Mouse (Mus musculus) heart, postnatal 0 days (tissue): ENCODE measurements around the gene Rnf5. TPM values are rescaled to one million over a fixed set of nuclear protein-coding genes. Genes with fewer than 3 reads are reported as not detected.

ENCODE experiments used
- ATAC-seq: fragments of 200-750 bp; cut with Nextera tagmentation; 2 replicates; pipeline ENCODE4 v1.8.0; 2017; ENCODE audit warnings: low read depth, moderate number of reproducible peaks, moderate library complexity; ENCODE audit not compliant: insufficient read depth
- DNase-seq: peaks from one replicate; pipeline ENCODE4 v3.0.0-alpha.2; 2016; ENCODE audit warnings: low spot score
- H3K27ac ChIP-seq: fragments of 300-500 bp; sonication (generic); 2 replicates; pipeline ENCODE4 v1.5.1; 2014; ENCODE audit warnings: low read depth, mild to moderate bottlenecking
- H3K27me3 ChIP-seq: fragments of 300-500 bp; sonication (generic); 2 replicates; pipeline ENCODE4 v1.6.1; 2014; ENCODE audit warnings: low read length, mixed read lengths; ENCODE audit not compliant: control insufficient read depth, insufficient read depth
- H3K36me3 ChIP-seq: fragments of 300-500 bp; sonication (generic); replicated peaks from 2 replicates; pipeline ENCODE4 v1.6.1; 2014; ENCODE audit warnings: low read length, mixed read lengths; ENCODE audit not compliant: control insufficient read depth, insufficient read depth
- H3K4me1 ChIP-seq: fragments of 300-500 bp; sonication (generic); 2 replicates; pipeline ENCODE4 v1.6.1; 2014; ENCODE audit warnings: antibody characterized with exemption; ENCODE audit not compliant: control insufficient read depth, insufficient read depth
- H3K4me2 ChIP-seq: fragments of 300-500 bp; sonication (generic); 2 replicates; pipeline ENCODE4 v1.6.1; 2014; ENCODE audit warnings: low read depth, mild to moderate bottlenecking, low read length, moderate library complexity
- H3K4me3 ChIP-seq: fragments of 300-500 bp; sonication (generic); 2 replicates; pipeline ENCODE4 v1.5.1; 2014; ENCODE audit warnings: low read depth, low read length
- H3K9ac ChIP-seq: fragments of 300-500 bp; sonication (generic); replicated peaks from 2 replicates; pipeline ENCODE4 v1.6.1; 2014; ENCODE audit warnings: low read depth, low read length, mixed read lengths
- H3K9me3 ChIP-seq: fragments of 300-500 bp; sonication (generic); replicated peaks from 2 replicates; pipeline ENCODE4 v1.6.1; 2016; ENCODE audit warnings: low read length; ENCODE audit not compliant: control insufficient read depth
- CTCF ChIP-seq: IDR thresholded peaks from 2 replicates; pipeline ENCODE4 v1.5.1; 2016; ENCODE audit warnings: antibody characterized with exemption, control low read depth, low read depth
- EP300 ChIP-seq: IDR thresholded peaks from 2 replicates; pipeline ENCODE4 v1.6.1; 2016; ENCODE audit warnings: antibody characterized with exemption, low read depth
- WGBS: fragments of 180-500 bp; shearing (Covaris S2); extraction: QIAGEN DNeasy Blood & Tissue Kit; methylation state at CpG from one replicate; pipeline ENCODE4 v1.1.7; 2014; 5-methylcytosine and 5-hydroxymethylcytosine counted together
- polyA plus RNA-seq: library from polyadenylated mRNA; unstranded; fragments of >200 nt; fragmentation: Nextera tagmentation; extraction: Ambion mirVana; gene quantifications from 2 replicates; pipeline ENCODE4 v1.2.1, GENCODE M21; 2015
- total RNA-seq: library from RNA; depleted of rRNA; stranded (reverse); fragments of >200 nt; gene quantifications from 2 replicates; pipeline ENCODE4 v1.2.3, GENCODE M21; 2014; ENCODE audit warnings: low replicate concordance

Rnf5 gene
- total and polyA plus RNA-seq, 2 experiments from 2014 or later, result 42.5 to 79.9 TPM

DNA sequence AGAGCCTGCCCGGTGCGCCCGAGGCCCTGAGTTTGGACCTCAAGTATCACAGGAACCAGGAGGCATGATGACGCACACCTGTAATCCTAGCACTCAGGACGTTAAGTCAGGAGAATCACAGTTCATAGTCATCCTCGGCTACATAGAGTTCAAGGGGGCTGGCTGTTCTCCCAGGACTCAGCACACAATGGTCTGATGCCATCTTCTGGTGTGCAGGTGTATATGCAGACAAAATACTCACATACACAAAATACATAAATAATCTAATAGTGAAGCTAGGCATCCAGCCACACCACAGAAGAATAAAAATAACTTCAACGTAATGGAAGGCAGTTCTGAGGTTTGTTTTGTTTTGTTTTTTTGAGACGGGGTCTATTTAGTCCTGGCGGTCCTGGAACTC lies 19.7 kb upstream of the Rnf5 start:
- no peak overlapping the region for H3K9ac ChIP-seq
- 82% methylated on average over 9 of the region's 9 CpGs for WGBS
- peaks cover 51% of the 10 kb centered on the region for H3K36me3 ChIP-seq
- DNase-seq (no peak), ATAC-seq (no peak)
- H3K4me2 ChIP-seq, result no peak overlapping the region
- H3K27ac ChIP-seq, result no peak overlapping the region
- H3K9me3 ChIP-seq, result no peaks in the 10 kb centered on the region
- peaks cover 6% of the 10 kb centered on the region; the same call in 1 of the 2 replicates for H3K4me1 ChIP-seq
- H3K4me3 ChIP-seq, result no peak overlapping the region
- TF ChIP-seq CTCF (peak; percentile 3; the same call in 1 of the 2 replicates), EP300 (no peak)
- H3K27me3 ChIP-seq, result no peaks in the 10 kb centered on the region

DNA sequence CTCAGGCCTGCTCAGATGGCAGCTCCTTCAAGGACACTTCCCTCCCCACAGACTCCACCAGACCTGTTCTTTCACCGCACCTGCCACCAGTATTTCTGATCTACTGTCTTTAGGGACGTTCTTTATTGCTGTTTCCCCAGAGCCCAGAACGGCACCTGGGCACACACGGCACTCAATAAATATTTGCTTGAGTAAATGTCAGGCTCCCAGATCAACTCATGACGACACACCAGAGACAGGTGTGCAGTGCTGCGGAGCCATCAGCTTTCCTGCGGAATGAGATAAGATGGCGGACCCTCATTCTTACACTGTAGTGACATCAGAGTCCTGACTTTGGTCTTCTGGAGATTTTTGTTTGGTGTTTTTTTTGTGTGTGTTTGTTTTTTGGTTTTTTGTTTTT lies 17.5 kb upstream of the Rnf5 start:
- Histone ChIP-seq H3K9me3 (no peaks in the 10 kb centered on the region), H3K4me1 (no peaks in the 10 kb centered on the region), H3K4me3 (no peak overlapping the region), H3K4me2 (no peak overlapping the region), H3K27me3 (no peaks in the 10 kb centered on the region), H3K36me3 (peaks cover 55% of the 10 kb centered on the region), H3K9ac (no peak overlapping the region), H3K27ac (no peak overlapping the region)
- WGBS, result 91% methylated on average over 8 of the region's 8 CpGs
- no peak for DNase-seq
- TF ChIP-seq CTCF, result no peak
- no peak for TF ChIP-seq EP300
- ATAC-seq, result no peak

DNA sequence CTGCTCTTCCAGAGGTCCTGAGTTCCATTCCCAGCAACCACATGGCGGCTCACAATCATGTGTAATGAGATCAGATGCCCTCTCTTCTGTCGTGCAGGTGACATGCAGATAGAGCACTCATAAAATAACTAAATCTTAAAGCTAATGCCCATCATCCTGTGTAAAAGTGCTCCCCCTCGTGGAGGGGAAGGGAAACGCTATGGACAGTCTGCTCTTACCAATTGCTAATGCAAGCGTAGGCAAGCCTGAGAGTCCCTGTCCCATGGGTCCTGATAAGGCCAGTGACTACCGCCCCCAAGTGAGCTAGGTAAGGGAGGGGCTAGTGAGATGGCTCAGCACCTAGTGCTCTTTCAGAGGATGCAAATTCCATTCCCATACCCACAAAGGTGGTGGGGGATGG lies 15.5 kb upstream of the Rnf5 start:
- Histone ChIP-seq H3K36me3 (peaks cover 58% of the 10 kb centered on the region), H3K27me3 (no peaks in the 10 kb centered on the region), H3K27ac (no peak overlapping the region), H3K9me3 (no peaks in the 10 kb centered on the region), H3K4me3 (no peak overlapping the region), H3K9ac (no peak overlapping the region), H3K4me1 (no peaks in the 10 kb centered on the region), H3K4me2 (no peak overlapping the region)
- TF ChIP-seq CTCF (peak; percentile 81), EP300 (no peak)
- WGBS, result 20% methylated on average over 6 of the region's 6 CpGs
- no peak for DNase-seq
- ATAC-seq, result 0 out of 2 replicates have a peak, but pooled peaks have one; percentile 24

DNA sequence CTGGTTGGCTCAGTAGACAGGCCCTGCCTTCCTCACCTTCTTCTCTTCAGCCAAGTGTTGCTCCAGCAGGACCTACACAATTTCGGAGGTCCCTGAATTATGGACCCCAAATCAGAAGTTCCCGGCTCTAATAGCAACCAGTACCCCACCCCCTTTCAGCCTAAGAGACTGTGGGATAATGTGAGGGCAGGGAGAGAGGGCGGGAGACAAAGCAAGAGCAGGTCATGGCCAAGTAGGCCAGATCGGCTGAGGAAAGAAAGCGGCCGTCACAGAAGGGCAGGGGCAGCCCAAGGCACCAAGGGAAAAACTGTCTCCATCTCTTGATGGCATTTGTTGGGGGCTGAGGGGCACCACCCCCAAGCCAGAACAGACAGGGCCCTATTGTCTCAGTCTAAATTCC lies 12.4 kb upstream of the Rnf5 start, which contains the start of gene Egfl8:
Gene Egfl8 (minus strand): TSS at position 101 of the 400 bp plus-strand sequence.
- Histone ChIP-seq H3K9me3 (no peaks in the 10 kb centered on the region), H3K27ac (no peak within 1 kb of the TSS), H3K4me1 (no peaks in the 10 kb centered on the region), H3K27me3 (no peaks in the 10 kb centered on the region), H3K9ac (no peak within 1 kb of the TSS), H3K36me3 (peaks cover 58% of the 10 kb centered on the region), H3K4me2 (no peak within 1 kb of the TSS), H3K4me3 (no peak within 1 kb of the TSS)
- ATAC-seq (no peak), DNase-seq (no peak)
- 74% methylated on average over 6 of the region's 6 CpGs for WGBS
- no peak for TF ChIP-seq CTCF
- TF ChIP-seq EP300, result no peak

DNA sequence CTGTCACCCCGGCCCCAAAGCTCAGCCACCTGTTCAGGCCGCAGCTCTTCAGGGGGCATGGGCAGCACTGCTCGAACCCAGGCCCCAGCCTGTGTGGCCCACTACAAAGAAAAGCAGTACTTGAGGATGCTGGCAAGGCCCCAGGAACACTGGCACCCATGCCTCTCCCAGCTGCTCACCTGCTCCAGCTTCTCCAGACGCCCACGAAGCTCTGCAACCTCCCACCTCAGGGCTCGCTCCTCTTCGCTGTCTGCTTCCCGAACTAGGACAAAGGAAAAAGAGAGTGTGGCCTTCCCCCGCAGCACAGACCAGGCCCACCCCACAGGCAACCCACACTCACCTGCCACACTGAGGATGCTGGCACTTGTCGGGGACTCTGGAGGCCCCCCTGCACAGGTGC lies 10.3 kb upstream of the Rnf5 start:
- H3K9me3 ChIP-seq, result no peaks in the 10 kb centered on the region
- no peak overlapping the region for H3K4me2 ChIP-seq
- H3K9ac ChIP-seq, result no peak overlapping the region
- TF ChIP-seq EP300 (no peak), CTCF (no peak)
- no peak overlapping the region for H3K4me3 ChIP-seq
- H3K36me3 ChIP-seq, result peaks cover 55% of the 10 kb centered on the region
- H3K27me3 ChIP-seq, result no peaks in the 10 kb centered on the region
- DNase-seq (no peak), ATAC-seq (no peak)
- H3K4me1 ChIP-seq, result no peaks in the 10 kb centered on the region; the same call in 1 of the 2 replicates
- no peak overlapping the region for H3K27ac ChIP-seq
- 81% methylated on average over 10 of the region's 10 CpGs for WGBS

DNA sequence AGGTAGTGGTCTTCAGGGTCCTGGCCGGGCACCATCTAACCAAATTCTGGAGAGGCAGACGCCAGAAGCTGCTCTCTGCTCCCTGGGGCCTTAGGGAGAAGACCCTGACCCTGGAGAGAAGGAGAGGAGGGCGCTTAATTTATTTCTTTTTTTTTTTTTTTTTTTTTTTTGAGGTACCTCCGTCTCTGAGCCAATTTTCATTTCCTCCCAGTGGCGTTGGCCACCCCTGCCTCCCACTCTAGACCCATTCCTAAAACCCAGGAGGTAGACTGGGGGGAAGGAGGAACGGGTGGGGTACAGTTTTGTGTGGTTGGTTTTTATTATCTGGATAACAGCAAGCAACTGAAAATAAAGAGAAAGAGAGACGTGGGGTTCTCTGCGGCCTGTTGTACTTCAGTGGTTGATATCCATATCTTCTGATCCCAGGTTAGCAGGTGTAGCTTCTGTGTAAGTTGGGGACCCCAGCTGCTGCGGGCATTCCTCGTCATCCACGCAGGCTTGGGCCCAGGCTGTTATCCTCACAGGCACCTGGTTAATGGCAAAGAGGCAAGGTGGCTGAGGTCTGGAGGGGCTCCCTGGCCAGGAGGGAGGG lies 9.7 kb upstream of the Rnf5 start:
- no peak for TF ChIP-seq EP300
- no peak for TF ChIP-seq CTCF
- peaks cover 55% of the 10 kb centered on the region for H3K36me3 ChIP-seq

More for the DNA sequence above, 9.7 kb upstream of the Rnf5 start:
- no peak overlapping the region for H3K9ac ChIP-seq
- no peaks in the 10 kb centered on the region; the same call in 1 of the 2 replicates for H3K4me1 ChIP-seq
- no peaks in the 10 kb centered on the region for H3K9me3 ChIP-seq
- H3K4me2 ChIP-seq, result no peak overlapping the region
- H3K27ac ChIP-seq, result no peak overlapping the region
- DNase-seq (no peak), ATAC-seq (no peak)
- no peaks in the 10 kb centered on the region for H3K27me3 ChIP-seq
- H3K4me3 ChIP-seq, result no peak overlapping the region
- 82% methylated on average over 11 of the region's 11 CpGs for WGBS
